Mouse (Mus musculus) liver, embryonic 15.5 days (tissue): ENCODE data around the gene Poldip3. TPM values are rescaled to one million over a fixed set of nuclear protein-coding genes. Genes with fewer than 3 reads are reported as not detected.

Experiments
- ATAC-seq: fragments of 200-750 bp; cut with Nextera tagmentation; 2 replicates; pipeline ENCODE4 v1.8.0; 2017; ENCODE audit warnings: moderate number of reproducible peaks, mild to moderate bottlenecking, moderate library complexity; ENCODE audit not compliant: insufficient read depth
- H3K27ac ChIP-seq: fragments of 300-500 bp; sonication (generic); replicated peaks from 2 replicates; pipeline ENCODE4 v1.5.1; 2015; ENCODE audit warnings: mild to moderate bottlenecking, inconsistent platforms
- H3K27me3 ChIP-seq: fragments of 300-500 bp; sonication (generic); 2 replicates; pipeline ENCODE4 v1.6.1; 2015; ENCODE audit warnings: mild to moderate bottlenecking, inconsistent platforms
- H3K36me3 ChIP-seq: fragments of 300-500 bp; sonication (generic); replicated peaks from 2 replicates; pipeline ENCODE4 v1.6.1; 2015; ENCODE audit warnings: moderate library complexity, mild to moderate bottlenecking, inconsistent platforms
- H3K4me1 ChIP-seq: fragments of 300-500 bp; sonication (generic); replicated peaks from 2 replicates; pipeline ENCODE4 v1.6.1; 2015; ENCODE audit warnings: inconsistent platforms
- H3K4me2 ChIP-seq: fragments of 300-500 bp; sonication (generic); 2 replicates; pipeline ENCODE4 v1.6.1; 2015; ENCODE audit warnings: moderate library complexity, mild to moderate bottlenecking, inconsistent platforms
- H3K4me3 ChIP-seq: fragments of 300-500 bp; sonication (generic); replicated peaks from 2 replicates; pipeline ENCODE4 v1.5.1; 2015; ENCODE audit warnings: mild to moderate bottlenecking, inconsistent platforms
- H3K9ac ChIP-seq: fragments of 300-500 bp; sonication (generic); 2 replicates; pipeline ENCODE4 v1.6.1; 2015; ENCODE audit warnings: moderate library complexity, mild to moderate bottlenecking, inconsistent platforms
- H3K9me3 ChIP-seq: fragments of 300-500 bp; sonication (generic); replicated peaks from 2 replicates; pipeline ENCODE4 v1.6.1; 2016; ENCODE audit warnings: inconsistent platforms
- WGBS: fragments of 180-500 bp; shearing (Covaris S2); methylation state at CpG from one replicate; pipeline ENCODE4 v1.1.7; 2015; ENCODE audit warnings: mixed read lengths; ENCODE audit not compliant: insufficient replicate concordance; 5-methylcytosine and 5-hydroxymethylcytosine counted together
- polyA plus RNA-seq: library from polyadenylated mRNA; unstranded; fragments of >200 nt; fragmentation: Nextera tagmentation; extraction: Ambion mirVana; gene quantifications from 2 replicates; pipeline ENCODE4 v1.2.1, GENCODE M21; 2015

Poldip3 gene
- polyA plus RNA-seq, 1 experiment from 2014 or later: 55.5 TPM

- H3K4me1 ChIP-seq: peaks cover 17% of the 10 kb centered on the region
- H3K4me2 ChIP-seq: peak overlapping the region; percentile 90
- ATAC-seq: no peak
- no peaks in the 10 kb centered on the region for H3K36me3 ChIP-seq
- H3K9ac ChIP-seq: peak overlapping the region; percentile 70
- H3K27me3 ChIP-seq: peaks cover 18% of the 10 kb centered on the region
- H3K9me3 ChIP-seq: no peaks in the 10 kb centered on the region
- under 1% methylated on average over 8 of the region's 8 CpGs for WGBS
- peak overlapping the region; percentile 65 for H3K4me3 ChIP-seq
- peak overlapping the region; percentile 64 for H3K27ac ChIP-seq
Observed at GRCm38 (mm10) chr15:83100332-83100662, 48.9 kb downstream of the Poldip3 start.

DNA sequence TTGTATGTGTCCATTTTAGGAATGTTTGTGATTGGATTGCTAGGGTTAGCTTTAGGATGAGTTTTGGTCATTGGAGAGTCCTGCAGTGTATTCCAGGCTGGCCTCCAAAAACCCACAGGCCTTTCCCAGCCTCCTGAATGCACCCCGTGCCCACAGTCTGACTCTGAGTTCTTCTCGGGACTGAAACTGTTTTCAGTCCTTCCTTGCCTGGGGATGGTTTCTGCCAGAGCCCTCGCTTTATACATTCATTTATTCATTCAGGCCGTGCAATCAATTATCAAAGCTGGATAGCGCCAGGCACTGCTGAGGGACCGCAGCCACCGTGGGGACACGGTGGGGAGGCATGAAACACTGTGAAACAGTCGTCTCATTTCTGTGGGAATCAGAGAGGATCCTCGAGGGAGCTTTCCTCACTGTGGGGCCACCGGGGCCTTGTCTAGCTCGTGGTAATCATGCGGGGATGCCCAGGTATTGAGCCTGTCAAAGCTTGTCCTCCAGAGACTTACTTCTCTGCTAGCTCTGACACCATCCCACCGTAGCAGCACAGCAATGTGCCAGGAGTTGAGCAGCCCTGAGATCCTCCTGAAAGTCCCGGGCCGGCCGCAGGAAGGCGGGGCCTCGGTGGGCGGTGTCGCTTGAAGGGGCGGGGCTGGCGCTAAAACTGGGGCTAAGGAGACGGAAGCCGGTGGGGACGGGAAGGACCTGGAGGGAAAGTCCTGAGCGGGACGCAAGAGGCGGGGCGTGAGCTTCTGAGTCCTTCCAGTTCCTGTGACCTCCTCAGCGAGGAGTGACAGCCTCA, 49.5 kb downstream of the Poldip3 start:
- peak overlapping the region; percentile 90 for H3K4me2 ChIP-seq
- H3K27ac ChIP-seq: peak overlapping the region; percentile 64
- peaks cover 17% of the 10 kb centered on the region for H3K4me1 ChIP-seq
- peak overlapping the region; percentile 70 for H3K9ac ChIP-seq
- peak overlapping the region; percentile 65 for H3K4me3 ChIP-seq
- WGBS: 6% methylated on average over 31 of the region's 31 CpGs
- H3K27me3 ChIP-seq: peaks cover 20% of the 10 kb centered on the region
- H3K9me3 ChIP-seq: no peaks in the 10 kb centered on the region
- ATAC-seq: peak; percentile 90
- H3K36me3 ChIP-seq: no peaks in the 10 kb centered on the region

GRCm38 (mm10) chr15:83095950-83096349, 53.2 kb downstream of the Poldip3 start:
- Histone ChIP-seq H3K36me3 (no peaks in the 10 kb centered on the region), H3K9me3 (no peaks in the 10 kb centered on the region), H3K4me3 (no peak overlapping the region), H3K27ac (no peak overlapping the region), H3K9ac (no peak overlapping the region), H3K27me3 (peaks cover 21% of the 10 kb centered on the region), H3K4me2 (no peak overlapping the region), H3K4me1 (peaks cover 17% of the 10 kb centered on the region)
- WGBS: 29% methylated on average over 2 of the region's 2 CpGs
- ATAC-seq: no peak

- no peak for ATAC-seq
- 57% methylated on average over 2 of the region's 2 CpGs for WGBS
- H3K4me2 ChIP-seq: no peak overlapping the region
Observed at GRCm38 (mm10) chr15:83093687-83094086, 55.5 kb downstream of the Poldip3 start.

DNA sequence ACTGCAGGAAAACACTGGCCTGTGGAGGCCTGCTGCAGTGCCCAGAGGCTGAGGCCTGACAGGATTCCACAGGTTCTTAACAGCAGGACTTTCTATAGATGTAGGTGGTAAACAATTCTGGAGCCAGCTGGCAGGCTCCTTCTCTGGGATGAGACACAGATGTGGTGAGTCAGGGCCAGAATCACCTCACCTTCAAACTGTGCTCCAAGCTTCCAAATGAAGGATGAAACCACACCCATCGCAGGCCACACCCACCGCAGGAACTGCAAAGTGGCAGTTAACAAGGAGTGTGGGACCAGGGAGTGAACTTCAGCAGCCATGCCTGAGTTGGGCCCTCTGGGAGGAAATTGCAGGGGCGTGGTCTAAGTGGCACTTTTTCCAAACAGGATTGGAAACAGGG, 58.3 kb downstream of the Poldip3 start:
- no peak overlapping the region for H3K4me2 ChIP-seq
- no peak overlapping the region for H3K4me3 ChIP-seq
- H3K9ac ChIP-seq: no peak overlapping the region
- H3K36me3 ChIP-seq: no peaks in the 10 kb centered on the region
- no peak overlapping the region for H3K27ac ChIP-seq
- no peak for ATAC-seq
- H3K4me1 ChIP-seq: peaks cover 25% of the 10 kb centered on the region
- 27% methylated on average over 3 of the region's 3 CpGs for WGBS
- H3K9me3 ChIP-seq: no peaks in the 10 kb centered on the region
- H3K27me3 ChIP-seq: peaks cover 21% of the 10 kb centered on the region

More at GRCm38 (mm10) chr15:83093687-83094086, 55.5 kb downstream of the Poldip3 start:
- peaks cover 5% of the 10 kb centered on the region for H3K4me1 ChIP-seq
- no peak overlapping the region for H3K27ac ChIP-seq
- no peaks in the 10 kb centered on the region for H3K9me3 ChIP-seq
- H3K27me3 ChIP-seq: peaks cover 27% of the 10 kb centered on the region
- no peaks in the 10 kb centered on the region for H3K36me3 ChIP-seq
- no peak overlapping the region for H3K9ac ChIP-seq
- H3K4me3 ChIP-seq: no peak overlapping the region

- H3K4me3 ChIP-seq: no peak within 1 kb of the TSS
- ATAC-seq: no peak
- H3K27me3 ChIP-seq: peaks cover 23% of the 10 kb centered on the region
- peaks cover 28% of the 10 kb centered on the region for H3K4me1 ChIP-seq
- no peak within 1 kb of the TSS for H3K27ac ChIP-seq
- H3K9me3 ChIP-seq: no peaks in the 10 kb centered on the region
- H3K36me3 ChIP-seq: no peaks in the 10 kb centered on the region
- peak within 1 kb of the TSS; percentile 42; the same call in 1 of the 2 replicates for H3K4me2 ChIP-seq
- WGBS: 39% methylated on average over 7 of the region's 7 CpGs
- H3K9ac ChIP-seq: no peak within 1 kb of the TSS
Observed at GRCm38 (mm10) chr15:83089429-83089605, 59.9 kb downstream of the Poldip3 start, which contains the start of gene Serhl. Gene Serhl (plus strand): TSS chr15:83089506.

GRCm38 (mm10) chr15:83088495-83089428, 60.4 kb downstream of the Poldip3 start:
- H3K4me1 ChIP-seq: peaks cover 28% of the 10 kb centered on the region
- no peak overlapping the region for H3K9ac ChIP-seq
- H3K4me2 ChIP-seq: peak overlapping the region; percentile 42; the same call in 1 of the 2 replicates
- H3K27me3 ChIP-seq: peaks cover 25% of the 10 kb centered on the region
- H3K36me3 ChIP-seq: no peaks in the 10 kb centered on the region
- no peak overlapping the region for H3K4me3 ChIP-seq
- WGBS: 11% methylated on average over 27 of the region's 27 CpGs
- no peaks in the 10 kb centered on the region for H3K9me3 ChIP-seq
- no peak overlapping the region for H3K27ac ChIP-seq
- no peak for ATAC-seq

- ATAC-seq: no peak
- H3K9me3 ChIP-seq: no peaks in the 10 kb centered on the region
- no peaks in the 10 kb centered on the region for H3K36me3 ChIP-seq
- H3K27ac ChIP-seq: no peak overlapping the region
- peaks cover 28% of the 10 kb centered on the region for H3K4me1 ChIP-seq
- H3K4me2 ChIP-seq: no peak overlapping the region
- 38% methylated on average over 13 of the region's 13 CpGs for WGBS
- H3K27me3 ChIP-seq: peaks cover 25% of the 10 kb centered on the region
- no peak overlapping the region for H3K4me3 ChIP-seq
- H3K9ac ChIP-seq: no peak overlapping the region
Observed at GRCm38 (mm10) chr15:83086636-83087328, 62.4 kb downstream of the Poldip3 start.

GRCm38 (mm10) chr15:83085901-83086300, 63.3 kb downstream of the Poldip3 start:
- Histone ChIP-seq H3K9me3 (no peaks in the 10 kb centered on the region), H3K9ac (no peak overlapping the region), H3K4me1 (peaks cover 28% of the 10 kb centered on the region), H3K36me3 (no peaks in the 10 kb centered on the region), H3K4me2 (no peak overlapping the region), H3K27me3 (peaks cover 25% of the 10 kb centered on the region), H3K4me3 (no peak overlapping the region), H3K27ac (no peak overlapping the region)
- ATAC-seq: no peak
- 21% methylated on average over 7 of the region's 7 CpGs for WGBS

DNA sequence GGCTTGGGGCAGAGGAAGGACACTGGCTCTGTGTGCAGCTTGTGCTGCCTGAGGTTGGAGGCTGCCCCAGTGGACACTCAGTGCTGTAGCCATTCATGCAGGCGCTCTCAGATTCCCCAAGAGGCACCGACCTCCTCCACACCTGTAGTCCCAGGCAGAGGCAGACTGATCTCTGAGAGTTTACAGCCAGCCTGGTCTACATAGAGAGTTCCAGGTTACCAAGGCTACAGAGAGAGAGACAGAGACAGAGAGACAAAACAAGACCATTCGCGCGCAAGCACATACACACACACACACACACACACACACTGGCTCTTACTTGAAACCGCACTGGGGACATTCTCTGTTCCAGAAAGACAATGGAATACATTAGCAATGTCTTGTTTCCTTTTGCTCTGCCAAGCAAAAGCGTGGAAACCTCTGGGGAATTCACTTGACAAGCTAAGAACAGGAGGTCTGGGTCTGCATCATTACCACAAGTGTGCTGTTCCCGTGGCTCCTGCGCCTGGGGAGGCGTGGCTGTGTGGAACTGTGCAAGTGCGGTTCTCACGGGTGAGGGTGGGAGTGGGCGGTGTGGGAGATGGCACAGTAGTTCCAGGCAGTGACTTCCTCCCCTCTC, 65.1 kb downstream of the Poldip3 start:
- H3K27me3 ChIP-seq: peaks cover 15% of the 10 kb centered on the region
- peaks cover 27% of the 10 kb centered on the region for H3K4me1 ChIP-seq
- H3K4me3 ChIP-seq: no peak overlapping the region
- H3K9ac ChIP-seq: no peak overlapping the region
- H3K4me2 ChIP-seq: no peak overlapping the region
- H3K36me3 ChIP-seq: no peaks in the 10 kb centered on the region
- 42% methylated on average over 13 of the region's 13 CpGs for WGBS
- no peaks in the 10 kb centered on the region for H3K9me3 ChIP-seq
- no peak overlapping the region for H3K27ac ChIP-seq
- ATAC-seq: no peak
